Mouse (Mus musculus) ES-Bruce4 (cell line): ENCODE data around the gene 4931428F04Rik. TPM values are rescaled to one million over a fixed set of nuclear protein-coding genes. Genes with fewer than 3 reads are reported as not detected.

Source experiments
- H3K27ac ChIP-seq: 2 replicates; pipeline ENCODE4 v1.5.1; 2012; ENCODE audit warnings: low read length, inconsistent platforms; ENCODE audit not compliant: insufficient read depth
- H3K27me3 ChIP-seq: 2 replicates; pipeline ENCODE4 v1.6.1; 2012; ENCODE audit warnings: mild to moderate bottlenecking, low read length, inconsistent platforms; ENCODE audit not compliant: control insufficient read depth, poor library complexity, insufficient read depth, severe bottlenecking
- H3K36me3 ChIP-seq: 2 replicates; pipeline ENCODE4 v1.6.1; 2012; ENCODE audit warnings: inconsistent platforms, mild to moderate bottlenecking, low read length, moderate library complexity; ENCODE audit not compliant: control insufficient read depth, poor library complexity, insufficient read depth, severe bottlenecking
- H3K4me1 ChIP-seq: one replicate; pipeline ENCODE4 v1.8.1; 2011; ENCODE audit warnings: low read length; ENCODE audit not compliant: control insufficient read depth, insufficient read depth
- H3K4me3 ChIP-seq: 2 replicates; pipeline ENCODE4 v1.5.1; 2011; ENCODE audit warnings: low read depth, mild to moderate bottlenecking, low read length
- H3K9ac ChIP-seq: 2 replicates; pipeline ENCODE4 v1.6.1; 2012; ENCODE audit warnings: low read depth, mild to moderate bottlenecking, inconsistent platforms; ENCODE audit not compliant: poor library complexity, severe bottlenecking
- H3K9me3 ChIP-seq: replicated peaks from 2 replicates; pipeline ENCODE4 v1.6.1; 2012; ENCODE audit warnings: mild to moderate bottlenecking, low read length, inconsistent platforms; ENCODE audit not compliant: control insufficient read depth, poor library complexity, insufficient read depth, severe bottlenecking
- CTCF ChIP-seq: IDR thresholded peaks from one replicate; pipeline ENCODE4 v1.8.1; 2011; ENCODE audit warnings: low read depth, low read length
- EP300 ChIP-seq: IDR thresholded peaks from 2 replicates; pipeline ENCODE4 v1.6.1; 2011; ENCODE audit warnings: low read depth, low read length; ENCODE audit not compliant: insufficient read depth
- POLR2A ChIP-seq: IDR thresholded peaks from one replicate; pipeline ENCODE4 v1.8.1; 2011; ENCODE audit warnings: low read length; ENCODE audit not compliant: insufficient read depth
- polyA plus RNA-seq: library from polyadenylated mRNA; stranded (reverse); fragments of >200 nt; gene quantifications from 2 replicates; pipeline ENCODE4 v1.2.4, GENCODE M21; 2011; ENCODE audit warnings: low read depth; ENCODE audit not compliant: missing spikeins, insufficient read depth, insufficient read length

4931428F04Rik gene
- polyA plus RNA-seq, 1 experiment, result 9.4 TPM

DNA sequence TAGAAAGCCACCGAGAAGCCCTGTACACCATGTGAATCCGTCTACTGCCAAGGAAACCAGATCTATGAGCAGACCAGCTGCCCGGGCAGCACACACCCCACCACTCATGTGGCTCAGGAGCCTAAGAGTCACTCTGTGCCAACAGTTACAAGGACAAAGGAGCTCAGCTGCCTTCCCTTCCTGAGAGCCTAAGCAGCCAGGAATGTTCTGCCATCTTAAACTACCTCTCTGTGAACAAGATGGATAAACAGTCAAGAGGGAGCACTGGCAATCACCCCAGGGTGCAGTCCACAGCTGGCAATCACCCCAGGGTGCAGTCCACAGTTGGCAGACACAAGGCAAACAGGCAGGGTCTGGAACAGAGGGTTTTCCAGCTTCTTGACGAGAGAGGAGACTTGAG is 28.3 kb upstream of the 4931428F04Rik start:
- H3K27ac ChIP-seq, result no peak overlapping the region
- no peaks in the 10 kb centered on the region for H3K4me1 ChIP-seq
- H3K9ac ChIP-seq, result no peak overlapping the region
- no peaks in the 10 kb centered on the region for H3K36me3 ChIP-seq
- no peaks in the 10 kb centered on the region for H3K27me3 ChIP-seq
- no peaks in the 10 kb centered on the region for H3K9me3 ChIP-seq
- no peak overlapping the region for H3K4me3 ChIP-seq
- no peak for TF ChIP-seq POLR2A
- no peak for TF ChIP-seq CTCF
- TF ChIP-seq EP300, result no peak

GRCm38 (mm10) chr8:105315073-105315769 is 25.6 kb upstream of the 4931428F04Rik start:
- H3K36me3 ChIP-seq, result no peaks in the 10 kb centered on the region
- no peaks in the 10 kb centered on the region for H3K27me3 ChIP-seq
- no peak overlapping the region for H3K9ac ChIP-seq
- no peaks in the 10 kb centered on the region for H3K9me3 ChIP-seq
- no peak overlapping the region for H3K4me3 ChIP-seq
- no peaks in the 10 kb centered on the region for H3K4me1 ChIP-seq
- TF ChIP-seq POLR2A (no peak), CTCF (no peak), EP300 (no peak)
- no peak overlapping the region for H3K27ac ChIP-seq

GRCm38 (mm10) chr8:105313622-105314402 is 24.1 kb upstream of the 4931428F04Rik start:
- Histone ChIP-seq H3K36me3 (no peaks in the 10 kb centered on the region), H3K27ac (no peak overlapping the region), H3K27me3 (no peaks in the 10 kb centered on the region), H3K4me1 (no peaks in the 10 kb centered on the region), H3K9ac (no peak overlapping the region), H3K4me3 (no peak overlapping the region), H3K9me3 (no peaks in the 10 kb centered on the region)
- no peak for TF ChIP-seq CTCF
- no peak for TF ChIP-seq POLR2A
- no peak for TF ChIP-seq EP300

- no peaks in the 10 kb centered on the region for H3K4me1 ChIP-seq
- H3K27me3 ChIP-seq, result no peaks in the 10 kb centered on the region
- no peak overlapping the region for H3K4me3 ChIP-seq
- TF ChIP-seq CTCF (no peak), POLR2A (no peak), EP300 (no peak)
- no peak overlapping the region for H3K9ac ChIP-seq
- H3K9me3 ChIP-seq, result no peaks in the 10 kb centered on the region
- H3K36me3 ChIP-seq, result 0 out of 2 replicates have a peak, but pooled peaks cover 1% of the 10 kb centered on the region
- H3K27ac ChIP-seq, result no peak overlapping the region
Measured at GRCm38 (mm10) chr8:105312891-105313481, 23.3 kb upstream of the 4931428F04Rik start.

GRCm38 (mm10) chr8:105311718-105312117 is 22.1 kb upstream of the 4931428F04Rik start:
- Histone ChIP-seq H3K4me3 (no peak overlapping the region), H3K36me3 (0 out of 2 replicates have a peak, but pooled peaks cover 6% of the 10 kb centered on the region), H3K27ac (no peak overlapping the region), H3K27me3 (no peaks in the 10 kb centered on the region), H3K9me3 (no peaks in the 10 kb centered on the region), H3K9ac (no peak overlapping the region), H3K4me1 (no peaks in the 10 kb centered on the region)
- no peak for TF ChIP-seq CTCF
- TF ChIP-seq POLR2A, result no peak
- TF ChIP-seq EP300, result no peak
